Mouse (Mus musculus) cerebellum, adult 18-20 months (tissue): ENCODE measurements around the gene Lrp5.
A peak's percentile ranks its signal among the peaks of the same experiment; 100 is the strongest.

Experiments
- DNase-seq, 2 experiments: peaks; one replicate each; pipeline ENCODE4 v3.0.0; 2021

Lrp5 gene

DNA sequence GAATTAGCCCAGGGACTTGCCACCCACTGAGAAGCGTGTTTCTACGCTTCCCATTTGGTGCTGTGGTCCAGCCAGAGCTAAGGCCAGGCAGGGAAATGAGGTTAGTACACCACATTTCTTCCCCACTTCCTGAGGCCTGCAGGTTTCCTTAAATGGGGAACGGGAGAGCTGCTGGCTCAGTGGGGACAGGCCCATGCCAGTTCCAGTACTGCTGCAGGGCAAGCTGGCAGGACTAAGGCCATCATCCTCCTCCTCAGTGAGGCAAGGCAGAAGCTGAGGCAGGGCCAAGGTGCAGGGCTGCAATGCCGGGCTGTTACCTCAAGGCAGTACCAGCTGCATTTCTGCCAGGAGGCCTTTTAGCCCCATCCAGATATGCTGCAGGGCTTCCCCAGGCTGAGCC lies 32.9 kb downstream of the Lrp5 start:
- DNase-seq, result no peak

DNA sequence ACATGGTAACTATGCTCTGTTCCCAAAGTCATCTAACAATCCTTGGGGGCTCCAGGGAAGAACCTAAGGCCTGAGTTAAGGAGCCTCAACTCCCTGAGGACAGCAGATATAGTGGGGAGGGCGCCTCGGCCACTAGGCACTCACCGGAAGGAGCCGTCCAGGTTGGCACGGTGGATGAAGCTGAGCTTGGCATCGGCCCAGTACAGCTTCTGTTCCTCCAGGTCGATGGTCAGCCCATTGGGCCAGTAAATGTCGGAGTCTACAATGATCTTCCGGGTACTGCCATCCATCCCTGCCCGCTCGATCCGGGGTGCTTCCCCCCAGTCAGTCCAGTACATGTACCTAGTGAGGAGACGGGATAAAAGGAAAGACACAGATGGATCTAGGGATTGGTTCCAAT lies 34.4 kb downstream of the Lrp5 start:
- DNase-seq, result no peak

DNA sequence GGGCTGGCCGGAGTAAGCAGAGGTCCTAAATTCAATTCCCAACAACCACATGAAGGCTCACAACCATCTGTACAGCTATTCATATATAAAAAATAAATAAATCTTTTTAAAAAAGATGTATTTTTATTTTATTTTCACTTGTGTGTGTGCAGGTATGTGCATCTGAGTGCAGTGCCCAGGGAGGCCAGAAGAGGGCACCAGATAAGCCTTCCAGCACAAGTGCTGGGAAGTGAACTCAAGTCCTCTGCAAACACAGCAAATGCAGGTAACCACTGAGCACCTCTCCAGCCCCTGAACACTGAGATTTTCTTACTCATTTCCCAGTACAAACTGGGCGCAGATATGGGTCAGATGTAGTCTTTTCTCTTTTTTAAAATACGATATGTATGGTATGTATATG lies 35.1 kb downstream of the Lrp5 start:
- DNase-seq, result no peak

DNA sequence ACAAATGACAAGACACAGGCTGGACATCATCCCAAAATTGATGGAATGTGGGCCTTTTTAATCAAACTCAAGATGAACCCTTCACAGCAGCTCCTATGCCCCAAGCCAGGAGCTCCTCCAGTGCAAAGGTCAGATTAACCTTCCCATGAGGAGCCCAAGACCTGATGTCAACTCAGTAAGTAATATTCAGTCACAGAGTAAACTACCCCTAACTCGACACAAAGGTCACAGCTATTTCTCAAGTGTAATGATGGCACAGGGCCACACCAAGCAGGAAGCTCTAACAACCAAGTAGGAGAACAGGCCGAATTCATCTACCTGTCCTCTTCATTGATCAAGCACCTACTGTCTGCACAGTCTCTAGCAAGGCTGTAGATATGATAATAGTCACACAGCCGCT lies 35.9 kb downstream of the Lrp5 start:
- no peak for DNase-seq

DNA sequence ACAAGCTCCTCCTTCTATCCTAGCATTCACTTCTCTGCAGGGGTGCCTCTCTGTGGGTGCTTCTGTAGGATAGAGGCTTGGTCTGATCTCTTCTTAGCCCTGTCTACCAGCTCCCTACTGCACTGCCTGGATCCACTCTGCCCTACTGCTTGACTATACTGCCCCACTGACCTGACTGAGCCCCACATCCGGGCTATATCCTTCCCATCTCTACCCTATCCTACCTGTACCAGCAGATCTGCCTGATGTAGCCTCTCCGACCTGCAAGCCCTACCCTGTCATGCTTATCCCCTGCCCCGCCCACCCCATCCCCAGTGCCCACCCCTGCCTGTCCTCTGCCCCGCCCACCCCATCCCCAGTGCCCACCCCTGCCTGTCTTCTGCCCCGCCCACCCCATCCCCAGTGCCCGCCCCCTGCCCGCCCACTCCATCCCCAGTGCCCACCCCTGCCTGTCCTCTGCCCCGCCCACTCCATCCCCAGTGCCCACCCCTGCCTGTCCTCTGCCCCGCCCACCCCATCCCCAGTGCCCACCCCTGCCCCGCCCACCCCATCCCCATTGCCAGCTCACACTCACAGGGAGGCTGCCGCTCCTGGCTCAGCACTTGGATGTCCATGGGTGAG lies 37.4 kb downstream of the Lrp5 start:
- DNase-seq, result no peak

DNA sequence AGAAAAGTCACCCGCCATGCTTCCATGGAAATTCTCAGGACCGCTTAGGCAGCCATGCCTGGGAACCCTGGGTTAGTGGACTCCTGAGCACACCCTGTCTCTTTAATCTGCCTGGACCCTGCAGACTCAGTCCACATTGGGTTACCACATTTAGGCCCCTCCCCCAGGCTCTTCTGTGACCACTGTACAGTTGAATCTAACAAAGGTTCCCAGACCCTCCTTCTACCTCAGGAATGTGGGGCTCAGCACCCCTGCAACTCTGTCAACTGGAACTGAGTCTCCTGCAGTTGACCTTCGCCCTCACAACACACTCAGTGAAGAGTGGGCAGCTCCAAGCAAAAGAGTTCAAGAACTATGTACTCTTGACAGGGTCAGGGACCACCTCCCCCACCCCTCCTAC lies 38.4 kb downstream of the Lrp5 start:
- no peak for DNase-seq

DNA sequence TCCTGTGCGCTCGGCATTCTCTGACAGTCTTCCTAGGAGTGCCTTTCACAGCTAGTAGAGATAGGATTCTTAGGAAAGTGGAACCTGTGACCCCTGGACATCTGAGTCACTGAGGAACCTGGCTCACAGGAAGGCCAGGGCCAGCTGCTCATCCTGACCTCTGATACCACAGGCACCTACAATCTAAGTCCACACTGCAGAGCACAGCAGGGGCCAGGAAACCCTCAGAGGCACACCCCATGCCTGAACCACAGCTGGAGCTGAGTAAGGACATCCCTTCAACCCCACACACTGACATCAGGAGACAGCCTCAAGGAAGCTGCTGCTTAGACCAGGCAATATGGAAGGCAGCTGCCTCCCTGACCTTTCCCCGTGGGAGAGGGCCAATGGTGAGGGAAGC lies 40.6 kb downstream of the Lrp5 start:
- DNase-seq, result no peak

DNA sequence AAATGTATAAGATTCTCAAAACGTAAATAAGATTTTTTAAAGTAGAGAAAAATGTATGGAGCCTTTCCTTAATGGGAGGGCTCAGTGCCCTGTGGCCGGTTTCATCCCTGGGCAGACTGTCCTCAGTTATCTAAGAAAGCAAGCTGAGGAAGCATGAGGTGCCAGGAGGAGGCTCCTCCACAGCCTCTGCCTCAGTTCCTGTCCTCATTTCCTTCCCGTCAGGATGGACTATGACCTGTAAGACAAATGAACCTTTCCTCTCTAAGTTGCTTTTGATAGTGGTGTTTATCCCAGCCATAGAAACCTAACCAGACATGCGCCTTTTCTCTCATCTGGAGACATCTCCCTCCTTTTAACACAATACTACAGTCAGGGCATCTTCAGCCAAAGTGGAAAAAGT lies 41.0 kb downstream of the Lrp5 start:
- no peak for DNase-seq

DNA sequence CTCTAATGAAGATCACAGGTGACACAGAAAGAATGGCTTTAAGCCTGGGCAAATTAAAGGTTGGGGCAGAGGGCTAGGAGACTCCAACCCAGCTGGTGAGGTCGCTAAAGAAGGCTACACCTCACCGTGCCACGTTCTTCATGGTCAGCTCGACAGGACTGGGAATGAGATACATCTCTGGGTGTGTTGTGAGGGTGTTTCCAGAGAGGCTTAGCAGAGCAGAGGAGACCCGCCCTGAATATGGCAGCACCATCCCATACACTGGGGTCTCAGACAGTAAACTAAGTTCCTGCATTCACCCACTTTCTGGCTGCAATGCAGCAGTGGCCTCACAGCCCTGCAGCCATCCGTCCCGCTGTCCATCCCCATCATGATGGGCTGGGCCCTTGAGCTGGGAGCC lies 46.8 kb downstream of the Lrp5 start:
- no peak for DNase-seq

DNA sequence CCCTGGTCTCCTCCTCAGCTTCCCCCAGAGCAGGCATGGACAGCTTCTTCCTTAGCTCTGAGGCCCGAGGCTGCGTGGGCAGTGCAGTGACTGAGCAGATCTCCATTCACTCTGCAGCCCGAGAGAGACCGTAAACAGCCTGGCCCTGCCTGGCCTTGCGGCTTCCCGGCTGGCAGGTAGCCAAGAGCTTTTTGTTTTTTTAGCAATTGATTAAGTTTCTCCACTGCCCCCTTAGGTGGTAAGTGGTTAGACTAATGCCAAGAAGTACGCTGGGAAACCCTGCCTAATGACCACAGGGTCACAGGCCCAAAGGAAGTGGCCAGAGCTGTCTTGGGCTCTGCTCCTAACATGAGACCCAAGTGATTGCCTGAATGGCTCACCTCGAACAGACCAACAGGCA lies 47.7 kb downstream of the Lrp5 start:
- DNase-seq, result no peak

DNA sequence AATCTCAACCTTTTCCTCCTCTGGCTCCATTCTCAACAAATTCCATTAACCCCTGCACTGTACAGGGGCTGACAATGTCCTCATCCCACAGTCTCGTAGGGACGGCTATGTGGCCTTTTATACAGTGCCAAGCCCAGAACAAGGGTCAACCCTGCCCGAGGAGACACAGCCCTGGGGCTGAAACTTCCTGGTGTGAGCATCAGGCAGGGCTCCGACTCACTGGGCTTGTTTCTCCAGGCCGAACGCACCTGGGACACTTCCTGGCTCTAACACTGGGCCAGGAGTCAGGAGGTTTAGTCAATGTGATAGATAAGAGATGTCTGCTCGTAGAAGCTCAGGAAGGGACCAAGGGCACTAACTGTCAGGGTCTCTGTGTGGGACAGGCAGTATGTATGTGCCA lies 54.3 kb downstream of the Lrp5 start:
- DNase-seq, result no peak

DNA sequence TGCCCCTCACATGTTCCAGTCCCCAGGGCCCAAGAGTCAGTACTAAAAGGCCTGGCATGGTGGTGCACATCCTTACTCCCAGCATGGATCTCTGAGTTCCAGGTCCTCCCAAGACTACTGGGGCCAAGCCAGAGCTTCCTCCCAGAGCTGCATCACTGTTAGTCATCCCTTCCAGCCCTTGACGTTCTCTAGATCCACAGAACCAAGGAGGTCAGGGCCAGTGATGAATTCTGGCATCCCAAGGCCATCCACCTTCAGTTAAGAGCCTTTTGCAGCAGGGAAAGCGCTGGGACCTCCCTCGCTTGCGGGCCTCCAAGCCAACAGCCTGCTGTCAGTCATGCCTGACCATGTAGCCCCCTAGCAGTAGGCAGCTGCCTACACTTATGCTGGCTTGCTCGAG lies 54.9 kb downstream of the Lrp5 start:
- DNase-seq, result no peak

DNA sequence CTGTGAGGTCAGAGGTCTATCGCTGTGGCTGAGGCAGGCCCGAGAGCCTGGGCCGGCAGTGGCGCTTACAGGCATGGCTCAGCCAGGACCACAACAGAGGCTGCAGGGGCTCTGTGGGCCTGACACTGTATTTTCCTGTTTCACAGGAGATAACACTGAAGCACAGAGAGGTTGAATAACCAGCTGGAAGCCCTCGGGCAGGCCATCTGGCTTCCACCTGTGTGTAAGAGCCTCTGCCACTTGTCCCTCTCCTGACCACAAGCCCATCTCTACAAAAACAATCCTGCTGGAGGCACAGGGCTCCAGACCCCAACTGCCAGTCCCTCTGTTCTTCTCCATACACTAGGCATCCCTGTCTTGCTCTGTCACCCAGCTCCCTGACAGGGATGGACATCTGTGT lies 55.9 kb downstream of the Lrp5 start:
- DNase-seq, result peak; percentile 41 to 43

DNA sequence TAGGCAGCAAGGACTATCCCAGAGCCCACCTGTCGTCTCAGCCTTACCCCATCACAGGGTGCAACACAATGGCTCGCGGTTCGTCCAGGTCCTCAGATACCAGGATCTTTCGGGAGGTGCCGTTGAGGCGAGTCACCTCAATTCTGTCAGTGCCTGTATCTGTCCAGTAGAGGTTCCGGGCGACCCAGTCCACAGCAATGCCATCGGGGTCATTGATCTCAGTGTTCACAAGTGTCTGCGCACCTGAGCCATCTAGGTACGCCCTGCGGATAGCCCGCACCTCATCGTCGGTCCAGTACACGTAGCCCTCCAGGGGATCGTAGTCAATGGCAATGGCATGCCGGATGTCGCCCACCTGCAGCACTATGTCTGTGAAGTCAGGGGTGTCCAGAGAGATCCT lies 56.3 kb downstream of the Lrp5 start:
- DNase-seq, result no peak

DNA sequence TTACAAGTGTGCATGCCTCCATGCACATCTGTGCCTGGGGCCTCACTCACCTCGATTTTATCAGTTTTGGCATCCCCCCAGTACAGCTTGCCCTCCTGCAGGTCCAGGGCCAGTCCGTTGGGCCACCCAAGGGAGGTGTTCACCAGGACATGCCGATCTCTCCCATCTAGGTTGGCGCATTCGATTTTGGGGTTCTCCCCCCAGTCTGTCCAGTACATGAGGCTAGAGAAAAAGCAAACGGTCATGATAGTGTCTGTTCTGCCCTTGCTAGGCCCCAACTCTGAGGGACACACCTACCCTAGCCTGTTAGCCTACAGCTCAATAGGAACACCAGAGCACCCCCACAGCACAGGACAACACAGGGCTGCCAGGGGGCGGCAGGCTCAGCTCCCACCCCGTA lies 58.1 kb downstream of the Lrp5 start:
- no peak for DNase-seq

DNA sequence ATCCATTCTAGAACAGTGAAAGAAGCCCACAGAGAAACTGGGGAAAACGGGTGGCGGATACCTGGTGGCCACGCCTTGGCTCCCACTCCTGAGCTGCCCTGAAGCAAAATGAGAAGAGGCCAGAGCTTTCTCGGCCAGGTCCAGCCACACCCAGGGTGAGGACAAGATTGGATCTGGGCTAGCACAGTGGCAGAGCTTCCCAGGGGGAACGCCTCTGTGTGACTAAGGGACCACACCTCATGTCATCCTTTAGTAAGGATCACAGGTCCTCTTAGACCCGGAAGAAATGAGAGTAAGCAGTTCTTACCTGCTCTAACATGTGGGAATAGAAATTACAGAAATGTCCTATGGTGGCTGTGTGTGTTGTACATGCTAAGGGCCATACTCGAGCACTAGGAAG lies 61.3 kb downstream of the Lrp5 start:
- no peak for DNase-seq

DNA sequence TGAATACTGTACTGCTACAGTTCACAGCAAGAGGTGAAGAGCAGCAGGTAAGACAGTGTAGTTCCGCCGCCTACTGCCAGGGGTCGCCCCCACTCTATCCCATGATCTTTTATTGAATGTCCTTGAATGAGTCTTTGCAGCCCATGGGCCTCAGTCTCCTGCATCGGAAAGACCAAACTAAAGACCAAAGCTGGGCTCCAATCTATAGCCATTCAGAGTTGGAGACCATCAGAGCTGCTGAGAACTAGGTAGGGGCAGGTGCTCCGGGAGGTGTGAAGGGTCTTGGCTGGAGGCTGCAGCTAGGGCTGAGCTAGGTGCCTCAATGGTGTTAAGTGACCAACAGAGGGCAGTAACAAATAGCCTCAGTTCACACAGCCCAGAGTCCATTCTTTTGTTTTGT lies 62.5 kb downstream of the Lrp5 start:
- DNase-seq, result peak in 1 of 2 experiments; percentile 28

DNA sequence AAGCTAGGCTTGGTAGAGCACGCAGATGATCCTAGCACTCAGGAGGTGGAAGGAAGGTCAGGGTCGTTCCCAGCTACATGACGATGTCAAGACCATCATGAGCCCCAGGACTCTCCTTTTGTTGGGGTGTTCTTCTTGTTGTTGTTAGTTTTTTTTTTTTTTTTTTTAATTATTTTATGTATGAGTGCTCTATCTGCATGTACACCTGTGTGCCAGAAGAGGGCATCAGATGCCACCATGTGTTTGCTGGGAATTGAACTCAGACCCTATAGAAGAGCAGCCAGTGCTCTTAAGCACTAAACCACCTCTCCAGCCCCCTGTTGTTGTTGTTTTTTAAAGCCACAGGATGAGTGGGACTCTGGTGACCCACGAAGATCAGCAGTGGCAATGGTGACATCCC lies 63.1 kb downstream of the Lrp5 start:
- DNase-seq, result no peak

DNA sequence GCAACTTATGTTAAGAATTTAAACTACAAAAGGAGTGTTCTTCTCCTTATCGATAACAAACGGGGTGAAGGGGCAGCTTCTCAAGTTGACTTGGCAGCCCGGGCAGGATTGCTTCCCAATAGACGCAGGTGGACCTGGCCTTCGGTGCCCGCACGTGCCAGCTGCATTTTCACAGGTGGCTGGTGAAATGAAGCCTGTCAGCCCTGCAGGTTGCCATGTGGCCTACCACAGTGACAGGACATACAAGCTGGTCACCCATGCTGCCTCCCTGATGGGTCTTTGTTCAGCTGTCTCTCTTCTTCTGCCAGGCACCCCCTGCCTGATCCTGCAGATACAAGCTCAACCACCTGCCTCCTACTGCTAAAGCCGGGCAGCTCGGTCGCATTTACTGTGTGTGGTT lies 65.5 kb downstream of the Lrp5 start:
- DNase-seq, result no peak

DNA sequence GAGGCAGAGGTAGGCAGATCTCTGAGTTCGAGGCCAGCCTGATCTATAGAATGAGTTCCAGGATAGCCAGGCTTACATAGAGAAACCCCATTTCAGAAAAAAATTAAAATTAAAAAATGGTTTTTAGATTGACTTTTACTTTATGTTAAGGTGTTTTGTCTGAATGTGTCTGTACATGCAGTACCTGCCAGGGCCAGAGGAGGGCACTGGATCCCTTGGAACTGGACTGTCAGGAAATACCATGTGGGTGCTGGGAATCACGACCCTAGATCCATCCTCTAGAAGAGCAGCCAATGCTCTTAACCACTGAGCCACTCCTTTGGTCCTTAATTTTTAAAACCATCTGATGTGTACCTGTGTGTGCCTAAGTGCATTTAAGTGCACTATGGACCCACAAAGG lies 67.0 kb downstream of the Lrp5 start:
- no peak for DNase-seq

DNA sequence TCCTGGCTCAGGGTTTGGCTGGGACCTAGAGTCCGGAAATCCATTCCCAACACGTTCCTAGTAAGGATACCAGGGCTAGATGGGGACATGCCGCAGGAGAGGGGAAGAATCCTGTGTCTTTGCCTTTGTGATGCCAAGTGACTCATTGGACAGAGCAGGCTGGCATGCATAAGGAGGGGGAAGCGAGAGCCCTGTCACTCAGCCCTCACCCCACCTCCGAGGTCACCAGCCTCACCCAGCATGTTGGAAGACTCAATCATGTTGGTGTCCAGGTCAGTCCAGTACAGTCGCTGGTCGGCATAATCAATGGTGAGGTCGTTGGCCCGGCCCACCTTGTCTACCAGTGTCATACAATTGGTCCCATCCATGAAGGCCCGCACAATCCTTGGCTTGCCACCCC lies 72.4 kb downstream of the Lrp5 start:
- DNase-seq, result no peak

DNA sequence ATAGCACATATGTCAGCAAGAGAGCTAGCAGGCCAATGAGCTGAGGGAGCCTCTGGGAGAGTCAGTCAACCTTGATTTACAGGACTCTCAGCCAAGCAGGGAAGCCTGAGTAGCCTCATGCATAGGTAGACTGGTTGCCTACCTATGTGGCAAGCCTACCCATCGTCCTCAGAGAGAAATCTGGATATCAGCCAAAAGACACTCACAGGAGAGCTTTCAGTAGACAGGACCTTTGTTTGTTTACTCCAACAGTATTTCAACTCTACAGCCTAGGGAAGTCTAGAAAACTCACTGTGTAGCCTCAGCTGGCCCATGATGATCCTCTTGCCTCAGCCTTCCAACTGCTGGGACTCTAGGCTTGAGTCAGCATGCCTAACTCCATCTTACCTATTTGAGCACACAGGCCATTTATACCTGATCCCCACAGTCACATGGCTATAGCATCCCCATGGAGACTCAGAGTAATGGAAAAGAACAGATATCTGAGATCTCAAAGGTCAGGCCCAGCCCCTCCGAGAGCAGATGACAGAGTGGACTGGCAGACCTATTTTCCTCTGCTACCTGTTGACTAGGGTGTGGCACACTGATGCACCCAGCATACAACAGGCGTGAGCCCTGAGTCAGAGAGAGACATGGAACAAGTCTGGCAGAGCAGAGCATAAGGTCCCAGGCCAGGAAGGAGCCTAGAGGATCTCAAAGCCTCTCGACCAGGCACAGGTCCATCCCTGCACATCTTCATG lies 73.7 kb downstream of the Lrp5 start:
- no peak for DNase-seq

DNA sequence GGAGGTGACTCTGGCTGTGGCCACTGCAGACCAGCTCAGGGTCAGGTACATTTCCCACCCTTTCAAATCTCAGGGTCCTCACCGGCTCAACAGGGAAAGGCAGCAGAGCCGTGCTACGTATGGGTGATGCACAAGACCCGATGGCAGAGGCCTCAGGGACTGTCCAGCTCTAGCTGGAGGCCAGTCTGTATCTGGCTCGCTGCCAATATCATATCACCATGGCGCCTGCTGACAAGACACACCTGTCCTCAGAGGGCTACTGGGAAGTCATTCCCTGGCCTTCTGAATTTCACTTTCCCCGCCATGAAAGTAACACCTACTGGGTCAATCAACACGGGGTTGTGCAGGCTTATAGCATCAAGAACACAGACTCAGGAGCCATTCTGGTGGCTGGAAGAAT lies 74.6 kb downstream of the Lrp5 start:
- DNase-seq, result no peak

DNA sequence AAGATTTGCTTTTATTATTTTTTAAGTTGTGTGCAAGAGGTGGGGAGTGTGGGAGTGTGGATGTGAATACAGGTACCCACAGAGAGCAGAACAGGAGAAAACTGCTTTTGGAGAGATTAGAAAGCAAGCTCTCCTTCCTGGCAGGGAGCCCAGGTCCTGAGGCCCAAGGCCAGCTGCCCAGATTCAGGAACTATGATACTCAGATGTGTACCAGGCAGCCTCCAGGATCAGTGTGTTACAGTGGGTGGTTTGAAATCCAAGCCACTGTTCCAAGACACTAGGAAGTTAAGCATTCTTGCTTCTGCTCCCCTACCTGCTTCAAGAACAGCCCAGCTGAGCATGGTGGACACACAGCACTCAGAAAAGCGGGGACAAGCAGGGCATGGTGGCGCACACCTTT lies 75.5 kb downstream of the Lrp5 start:
- peak; percentile 57 to 65 for DNase-seq

DNA sequence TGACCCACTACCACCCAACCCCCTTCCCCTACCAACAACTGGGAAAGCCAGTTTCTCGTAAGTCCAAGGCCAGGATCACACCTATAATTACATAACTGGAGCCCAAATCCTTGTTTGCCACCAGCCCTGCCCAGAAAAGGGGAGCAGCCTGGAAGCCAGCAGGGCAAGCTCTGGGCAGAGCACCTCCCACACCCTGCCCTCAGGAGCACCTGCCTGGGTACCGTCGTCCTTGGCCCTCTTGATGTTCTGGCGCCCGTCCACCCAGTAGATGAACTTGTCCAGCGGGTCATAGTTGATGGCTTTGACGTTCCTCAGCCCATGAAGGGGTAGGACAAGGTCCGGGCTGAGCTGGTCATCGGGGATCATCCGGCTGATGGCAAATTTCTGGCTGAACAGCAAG lies 76.5 kb downstream of the Lrp5 start:
- no peak for DNase-seq
